Mouse (Mus musculus): Measurements from ENCODE around the gene Galr2.

Gene Galr2

GRCm38 (mm10) chr11:116280751-116281663 is at the start of gene Galr2:
Gene Galr2 (plus strand): TSS chr11:116280939.
- no peak for DNase-seq

- DNase-seq = no peak
Measured at GRCm38 (mm10) chr11:116232427-116232826, 48.3 kb upstream of the Galr2 start.

- no peak for DNase-seq
Measured at GRCm38 (mm10) chr11:116234901-116235300, 45.8 kb upstream of the Galr2 start.

GRCm38 (mm10) chr11:116237742-116238395 is 42.9 kb upstream of the Galr2 start, which contains the start of gene Evpl:
Gene Evpl (minus strand): TSS chr11:116238077.
- DNase-seq = peak; percentile 94 to 96

- DNase-seq = no peak
Measured at GRCm38 (mm10) chr11:116239797-116240196, 40.9 kb upstream of the Galr2 start.

GRCm38 (mm10) chr11:116241744-116242235 is 38.9 kb upstream of the Galr2 start:
- no peak for DNase-seq

- DNase-seq = no peak
Measured at GRCm38 (mm10) chr11:116244580-116244979, 36.2 kb upstream of the Galr2 start.

GRCm38 (mm10) chr11:116245616-116246015 is 35.1 kb upstream of the Galr2 start:
- DNase-seq = no peak

- DNase-seq = peak in 1 of 2 experiments; percentile 45
Measured at GRCm38 (mm10) chr11:116247502-116248222, 33.1 kb upstream of the Galr2 start.

GRCm38 (mm10) chr11:116250898-116251297 is 29.8 kb upstream of the Galr2 start:
- no peak for DNase-seq

- no peak for DNase-seq
Measured at GRCm38 (mm10) chr11:116253076-116253600, 27.6 kb upstream of the Galr2 start.

- peak; percentile 71 to 84 for DNase-seq
Measured at GRCm38 (mm10) chr11:116254627-116255026, 26.1 kb upstream of the Galr2 start.

GRCm38 (mm10) chr11:116255090-116255981 is 25.4 kb upstream of the Galr2 start:
- DNase-seq = no peak

- no peak for DNase-seq
Measured at GRCm38 (mm10) chr11:116255982-116256675, 24.6 kb upstream of the Galr2 start.

- DNase-seq = no peak
Measured at GRCm38 (mm10) chr11:116259461-116259860, 21.3 kb upstream of the Galr2 start.

- peak; percentile 87 to 92 for DNase-seq
Measured at GRCm38 (mm10) chr11:116260259-116260658, 20.5 kb upstream of the Galr2 start.

- no peak for DNase-seq
Measured at GRCm38 (mm10) chr11:116265352-116265751, 15.4 kb upstream of the Galr2 start.

GRCm38 (mm10) chr11:116265850-116266249 is 14.9 kb upstream of the Galr2 start:
- DNase-seq = no peak

GRCm38 (mm10) chr11:116267637-116268036 is 13.1 kb upstream of the Galr2 start:
- no peak for DNase-seq

GRCm38 (mm10) chr11:116268313-116268712 is 12.4 kb upstream of the Galr2 start:
- no peak for DNase-seq

GRCm38 (mm10) chr11:116269560-116269959 is 11.2 kb upstream of the Galr2 start:
- no peak for DNase-seq
